Mouse (Mus musculus): ENCODE data around the gene Mall.

The Mall gene

DNA sequence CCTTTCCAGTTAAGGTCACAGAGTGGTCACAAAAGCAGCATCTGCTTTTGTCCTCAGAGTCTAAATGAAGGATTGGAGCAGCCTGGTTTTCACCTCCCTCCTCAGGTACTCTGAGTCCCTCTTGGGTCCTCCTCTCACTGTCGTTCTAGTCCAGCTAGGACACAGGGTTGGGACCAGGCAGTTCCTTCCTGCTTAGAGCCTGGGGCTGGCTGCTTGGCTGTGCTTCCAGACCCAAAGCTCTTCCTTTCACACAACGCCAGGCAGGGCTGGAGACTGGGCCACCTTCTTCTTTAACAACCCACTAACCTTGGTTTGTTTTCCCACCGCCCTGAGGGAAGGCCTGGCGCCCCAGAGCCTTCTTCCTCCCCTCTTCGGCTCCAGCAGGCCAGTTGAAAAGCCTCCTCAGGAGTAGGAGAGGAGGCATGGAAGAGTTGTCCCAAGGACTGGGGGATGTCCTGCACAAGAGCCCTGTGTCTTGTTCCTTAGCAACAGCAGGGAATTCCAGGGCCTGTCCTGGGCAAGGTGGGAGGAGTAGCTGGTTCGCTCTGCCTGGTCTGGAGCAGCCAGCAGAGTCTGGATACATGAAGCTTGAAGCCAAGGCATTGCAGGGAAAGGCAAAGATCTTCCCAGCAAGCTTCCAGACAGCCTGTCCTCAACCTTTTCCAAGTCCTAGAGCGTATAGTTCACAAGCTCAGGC, 717 bp upstream of the Mall start:
- no peak for DNase-seq (ENCODE audit: low read depth, low spot score)

DNA sequence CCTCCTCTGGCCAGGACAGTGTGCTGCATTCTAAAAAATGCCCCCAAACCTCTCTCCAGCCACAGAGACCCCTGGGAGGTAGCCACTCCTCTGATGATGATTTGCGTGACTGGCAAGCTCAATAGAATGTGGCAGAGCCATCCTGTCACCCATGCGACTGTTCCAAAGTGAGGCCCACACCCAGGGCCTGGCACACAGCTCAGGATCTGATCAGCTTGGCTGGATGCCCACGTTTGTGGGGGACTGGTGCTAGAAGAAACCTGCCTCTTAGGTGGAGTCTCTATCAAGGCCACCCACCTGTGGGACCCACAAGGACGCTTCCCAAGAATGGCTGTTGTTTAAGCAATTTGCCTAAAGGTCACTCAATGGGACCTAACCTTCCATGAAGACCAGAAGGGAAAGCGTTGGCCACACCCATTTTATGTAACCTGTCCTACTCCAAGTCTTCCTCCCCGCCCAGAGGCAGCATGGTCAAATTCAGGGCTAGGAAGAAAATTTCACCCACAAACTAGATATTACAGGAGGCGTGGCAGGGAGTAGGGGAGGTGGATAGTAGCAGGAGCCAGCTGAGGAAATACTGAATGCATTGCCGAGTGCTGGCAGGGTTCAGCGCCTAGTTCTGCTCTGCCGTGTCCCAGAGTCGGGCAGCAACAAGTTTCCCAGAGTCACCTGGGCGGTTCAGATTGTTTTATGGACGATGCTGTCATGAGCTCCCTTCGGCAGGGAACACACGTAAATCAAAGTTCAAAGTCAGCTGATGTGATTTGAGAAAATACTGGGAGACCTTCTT, 876 bp downstream of the Mall start:
- DNase-seq (ENCODE audit: low read depth, low spot score) = no peak

DNA sequence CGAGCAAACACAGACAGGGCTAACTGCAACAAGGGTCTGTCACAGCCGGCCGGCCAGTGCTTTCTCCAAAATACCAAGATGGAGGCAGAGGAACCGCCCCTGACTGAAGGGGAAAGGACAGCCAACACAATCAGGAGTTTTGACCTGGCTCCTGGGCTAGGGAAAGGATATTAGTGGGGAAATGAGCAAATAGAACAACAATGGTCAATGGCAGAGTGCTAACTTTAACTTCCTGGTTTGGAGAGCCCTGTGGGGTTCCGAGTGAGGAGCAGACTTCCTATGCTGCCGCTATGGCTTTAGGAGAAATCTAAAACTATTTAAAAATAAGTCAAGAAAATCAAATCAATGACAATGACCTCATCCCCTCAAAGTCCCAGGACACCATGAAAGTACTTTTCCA, 1.6 kb downstream of the Mall start:
- no peak for DNase-seq (ENCODE audit: low read depth, low spot score)

DNA sequence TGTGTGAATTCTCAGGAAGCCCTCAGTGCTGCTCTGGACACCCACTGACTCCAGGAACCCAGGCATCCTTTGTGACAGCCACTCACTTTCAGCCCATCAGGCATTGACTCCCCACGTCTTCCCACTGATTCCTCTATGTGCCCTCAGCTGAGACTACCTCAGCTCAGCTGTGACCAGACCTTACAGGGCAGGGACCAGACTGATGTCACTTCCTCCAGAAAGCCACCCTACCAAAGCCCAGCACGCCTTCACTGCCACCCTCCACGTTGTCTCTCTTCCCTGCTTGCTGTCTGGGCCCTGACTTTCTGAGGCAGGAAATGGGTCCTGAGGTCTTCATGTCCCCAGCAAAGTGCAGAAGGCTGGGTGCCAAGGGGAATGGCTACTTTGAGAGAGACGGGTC, 6.5 kb downstream of the Mall start:
- no peak for DNase-seq (ENCODE audit: low read depth, low spot score)

DNA sequence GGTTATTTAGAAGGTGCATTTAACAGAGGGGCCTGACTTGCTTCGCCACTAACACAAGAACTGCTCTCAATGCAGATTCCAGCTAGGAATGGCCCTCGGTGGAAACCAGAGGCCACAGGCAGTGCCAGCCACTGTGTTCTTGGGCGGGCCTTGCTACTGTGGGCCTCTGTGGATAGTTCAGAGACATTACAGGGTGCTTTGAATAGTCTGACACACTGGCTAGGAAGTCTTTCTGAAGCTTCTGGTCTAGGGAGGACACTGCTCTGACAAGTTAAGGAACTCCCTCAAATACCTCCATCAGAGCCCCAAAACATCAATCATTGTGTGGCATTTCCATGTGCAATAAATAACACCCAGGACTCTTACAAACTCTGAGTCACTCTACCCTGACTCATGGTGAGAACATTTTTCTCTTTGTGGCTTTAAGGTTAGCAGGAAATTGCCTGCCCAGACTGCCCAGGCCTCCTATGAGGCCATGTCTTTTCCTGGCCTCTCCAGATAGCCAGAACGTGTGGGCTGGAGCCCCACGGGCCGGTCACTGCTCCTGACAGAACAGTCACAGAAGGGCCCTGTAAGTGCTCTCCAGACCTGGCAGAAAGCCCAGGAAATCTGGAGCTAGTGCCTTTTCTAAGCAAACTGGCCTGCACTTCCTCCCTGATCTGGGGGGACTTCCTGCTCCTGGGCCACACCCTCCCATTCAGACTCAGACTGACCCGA, 7.4 kb downstream of the Mall start:
- peak; percentile 44 for DNase-seq (ENCODE audit: low read depth, low spot score)

DNA sequence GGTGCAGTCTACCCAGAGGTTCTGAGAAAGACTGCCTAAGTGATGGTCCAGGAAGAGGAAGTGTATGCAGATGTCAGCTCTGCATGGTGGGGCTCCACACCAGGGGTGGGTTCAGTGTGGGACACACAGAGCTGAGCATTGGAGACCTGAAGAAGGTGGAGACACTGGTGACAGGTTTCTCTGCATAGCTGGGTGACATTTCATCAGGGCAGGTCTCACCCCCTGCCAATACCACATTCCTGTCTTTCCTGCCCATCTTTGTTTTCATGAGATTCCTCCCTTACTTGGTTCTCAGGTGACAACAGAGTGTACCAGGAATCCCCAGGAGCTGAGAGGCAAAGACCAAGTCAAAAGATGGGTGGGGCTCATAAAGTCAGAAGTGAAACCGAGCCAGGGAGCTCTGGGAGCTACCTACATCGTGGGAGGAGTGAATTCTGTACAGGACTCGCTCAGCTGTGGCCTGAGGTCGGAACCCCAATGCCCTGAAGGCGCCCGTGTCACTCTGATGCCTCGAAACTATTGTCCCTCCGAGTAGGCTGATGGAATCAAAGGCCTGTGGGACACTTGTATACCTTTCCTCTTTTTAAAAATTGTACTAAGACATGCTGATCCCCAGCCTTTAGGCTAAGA, 10.8 kb downstream of the Mall start:
- no peak for DNase-seq (ENCODE audit: low read depth, low spot score)

DNA sequence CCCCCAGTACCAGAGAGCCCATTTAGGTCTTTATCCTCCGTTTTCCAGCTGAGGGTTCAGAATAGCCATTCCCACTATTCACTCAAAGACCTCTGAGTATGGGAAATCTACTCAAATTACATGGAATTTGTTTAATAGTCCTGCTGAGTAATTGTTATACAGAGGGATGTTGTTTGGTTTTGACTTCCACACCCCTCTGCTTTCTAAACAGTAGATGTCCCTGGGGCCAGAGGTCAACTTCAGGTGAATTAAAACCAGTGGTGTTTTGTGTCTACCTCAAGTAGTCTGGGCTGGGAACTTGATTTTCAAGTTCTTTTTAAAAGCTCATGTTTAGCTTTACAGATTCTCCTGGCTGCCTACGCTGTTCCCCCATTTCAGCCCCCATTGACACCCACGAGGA, 15.0 kb downstream of the Mall start:
- DNase-seq (ENCODE audit: low read depth, low spot score) = no peak

DNA sequence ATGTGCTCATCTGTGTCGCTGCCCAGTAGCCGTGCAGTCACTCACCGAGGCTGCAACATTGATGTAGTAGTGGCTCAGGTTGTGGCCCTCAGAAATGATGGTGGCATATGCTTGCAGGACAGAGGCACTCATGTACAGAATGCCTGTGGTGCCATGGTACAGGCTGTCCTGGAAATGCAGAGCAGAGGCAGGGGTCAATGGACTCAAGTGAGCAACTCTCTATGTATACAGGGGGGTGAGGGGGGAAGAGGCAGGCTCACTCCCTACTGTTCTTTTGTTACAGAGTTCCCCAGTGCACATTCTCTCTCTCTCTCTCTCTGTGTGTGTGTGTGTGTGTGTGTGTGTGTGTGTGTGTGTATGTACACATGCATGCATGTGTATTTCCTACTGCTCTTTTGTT, 20.9 kb downstream of the Mall start:
- DNase-seq (ENCODE audit: low read depth, low spot score) = no peak

DNA sequence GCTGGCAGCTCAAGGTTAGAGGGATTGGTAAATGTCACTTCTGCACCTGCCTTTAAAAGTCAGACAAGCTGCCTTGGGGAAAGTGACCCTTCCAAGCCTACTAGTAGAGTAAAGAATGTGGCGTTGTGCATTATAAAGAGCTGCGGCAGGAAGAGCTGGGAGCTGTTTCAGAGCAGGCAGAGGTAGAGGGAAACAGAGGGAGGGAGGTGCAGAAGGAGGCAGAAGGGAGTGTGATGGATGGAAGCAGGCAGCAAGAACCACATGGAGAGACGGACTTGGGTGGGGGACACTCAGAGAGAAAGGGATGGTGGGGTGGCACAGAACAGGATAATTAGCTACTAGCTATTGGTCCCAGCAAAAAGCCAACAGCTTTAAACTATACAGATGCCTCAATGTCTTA, 21.7 kb downstream of the Mall start:
- DNase-seq (ENCODE audit: low read depth, low spot score) = no peak

DNA sequence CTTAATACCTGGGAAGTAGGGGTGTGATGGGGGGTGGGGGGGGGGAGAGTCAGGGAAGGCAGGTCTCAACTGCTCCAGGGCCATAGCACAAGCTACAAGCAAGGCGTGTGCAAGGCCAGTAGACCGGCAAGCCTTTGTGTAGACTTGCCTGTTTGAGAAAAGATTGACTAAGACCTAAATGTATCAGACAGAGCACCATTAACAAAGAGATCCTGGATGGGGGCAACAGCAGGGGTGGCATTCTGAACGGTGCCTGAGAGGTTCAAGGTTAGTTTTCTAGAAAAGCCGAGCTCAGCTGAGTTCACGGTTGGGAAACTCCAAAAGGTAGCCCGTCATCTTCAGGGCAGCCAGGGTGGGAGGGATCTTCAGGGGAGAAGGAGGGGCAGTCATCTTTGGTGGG, 24.5 kb downstream of the Mall start:
- no peak for DNase-seq (ENCODE audit: low read depth, low spot score)

DNA sequence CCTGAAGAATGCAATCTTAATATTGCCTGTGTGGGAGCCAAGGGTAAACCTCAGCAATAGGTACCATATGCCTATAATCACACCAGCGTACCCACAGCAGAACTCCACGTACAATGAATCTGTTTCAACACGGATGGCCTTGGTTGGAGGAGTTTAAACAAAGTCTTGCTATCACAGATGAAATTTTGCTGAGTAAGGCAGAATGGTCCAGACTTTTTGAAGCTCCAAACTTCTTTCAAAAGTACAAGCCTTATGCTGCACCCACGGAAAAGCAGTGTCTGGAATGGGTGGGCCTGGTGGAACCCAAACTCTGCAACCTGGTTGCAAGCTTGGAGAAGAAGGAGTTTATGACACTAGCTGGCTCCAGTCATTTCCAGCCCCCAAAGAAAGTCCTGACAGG, 40.5 kb downstream of the Mall start:
- DNase-seq (ENCODE audit: low read depth, low spot score) = no peak

DNA sequence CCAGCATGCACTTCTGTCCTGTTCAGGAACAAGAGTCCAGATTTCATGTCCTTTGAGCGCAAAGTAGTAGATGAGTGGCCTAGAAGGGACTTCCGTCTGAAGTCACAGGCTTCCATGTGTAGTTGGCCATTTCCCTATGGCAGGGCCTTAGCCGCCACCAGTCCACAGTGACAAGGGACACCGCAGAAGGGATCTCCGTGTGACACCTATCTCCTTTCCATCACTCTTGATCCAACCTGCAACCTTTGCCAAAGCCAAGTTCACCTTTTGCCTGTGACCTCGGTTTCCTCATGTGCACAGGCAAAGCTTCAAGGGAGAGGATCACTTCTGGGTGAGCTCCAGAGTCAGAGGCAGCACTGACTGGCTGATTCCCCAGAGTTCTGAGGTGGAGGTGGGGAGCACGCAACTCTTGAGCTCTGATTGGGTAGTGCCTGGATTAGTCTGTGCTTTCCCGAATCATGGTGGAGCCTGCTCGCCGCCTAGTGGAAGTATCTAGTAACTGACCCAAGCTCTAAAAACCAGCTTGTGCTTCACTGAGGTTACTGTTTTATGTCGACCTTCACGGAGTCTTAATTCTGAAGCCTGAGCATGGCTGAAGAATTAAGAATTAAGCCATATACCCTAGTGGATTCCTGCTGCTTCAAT, 45.9 kb downstream of the Mall start:
- peak; percentile 79 for DNase-seq (ENCODE audit: low read depth, low spot score)

DNA sequence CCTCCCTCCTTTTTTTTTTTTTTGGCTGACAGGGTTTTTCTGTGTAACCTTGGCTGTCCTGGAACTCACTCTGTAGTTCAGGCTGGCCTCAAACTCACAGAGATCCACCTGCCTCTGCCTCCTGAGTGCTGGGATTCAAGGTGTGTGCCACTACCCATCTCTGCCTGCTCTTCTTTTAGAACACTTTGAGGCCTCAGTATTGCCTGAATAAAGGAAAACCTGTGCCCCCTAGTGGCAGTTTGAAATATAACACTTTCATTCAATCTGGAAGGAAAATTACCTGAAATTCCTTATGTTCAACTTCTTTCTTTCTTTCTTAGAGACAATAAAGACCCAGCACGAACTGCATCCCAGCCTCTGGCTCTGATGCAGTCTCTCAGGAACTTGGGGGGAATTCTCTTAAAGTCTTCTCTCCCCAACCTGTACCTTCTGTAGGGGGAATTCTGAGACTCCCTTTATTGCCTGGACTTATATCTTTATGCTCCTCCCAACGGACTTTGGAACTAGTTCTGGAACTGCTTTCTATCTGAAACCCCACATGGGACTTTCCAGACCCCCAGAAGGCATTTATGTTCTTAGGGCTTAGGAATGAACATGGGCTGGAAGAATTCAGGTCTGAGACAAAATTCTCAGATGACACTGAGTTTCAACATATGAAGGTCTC, 61.8 kb downstream of the Mall start:
- DNase-seq (ENCODE audit: low read depth, low spot score) = peak; percentile 57

DNA sequence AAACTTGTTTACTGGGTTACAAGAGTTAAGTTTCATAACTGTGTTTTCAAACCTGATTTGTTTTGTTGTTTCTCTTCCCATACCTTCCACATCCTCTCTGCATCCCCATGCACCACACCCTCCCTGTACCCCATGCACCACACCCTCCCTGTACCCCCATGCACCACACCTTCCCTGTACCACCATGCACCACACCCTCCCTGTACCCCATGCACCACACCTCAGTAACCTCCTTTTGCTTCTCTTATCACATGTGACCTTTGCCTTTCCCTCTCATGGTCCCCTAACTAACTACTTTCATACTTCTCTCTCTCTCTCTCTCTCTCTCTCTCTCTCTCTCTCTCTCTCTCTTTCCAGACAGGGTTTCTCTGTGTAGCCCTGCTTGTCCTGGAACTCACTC, 62.7 kb downstream of the Mall start:
- no peak for DNase-seq (ENCODE audit: low read depth, low spot score)

DNA sequence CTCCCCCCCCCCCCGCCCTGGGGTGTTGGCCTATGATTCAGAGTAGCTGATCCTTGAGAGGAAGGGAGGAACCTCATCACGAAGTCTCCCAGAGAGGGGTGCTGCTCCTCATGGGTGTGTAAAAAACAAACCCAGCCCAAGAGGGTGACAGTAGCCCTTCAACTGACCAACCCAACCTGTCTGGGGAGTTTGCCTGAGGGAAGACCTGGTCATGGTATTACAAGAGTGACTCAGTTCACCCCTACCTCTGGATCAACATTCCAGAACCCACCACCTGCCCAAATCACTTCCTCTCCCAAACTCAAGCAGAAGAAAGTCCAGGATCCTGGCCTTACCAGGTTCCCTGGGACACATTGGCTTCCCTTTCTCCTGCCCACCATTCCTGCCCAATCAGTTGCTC, 67.0 kb downstream of the Mall start:
- no peak for DNase-seq (ENCODE audit: low read depth, low spot score)

DNA sequence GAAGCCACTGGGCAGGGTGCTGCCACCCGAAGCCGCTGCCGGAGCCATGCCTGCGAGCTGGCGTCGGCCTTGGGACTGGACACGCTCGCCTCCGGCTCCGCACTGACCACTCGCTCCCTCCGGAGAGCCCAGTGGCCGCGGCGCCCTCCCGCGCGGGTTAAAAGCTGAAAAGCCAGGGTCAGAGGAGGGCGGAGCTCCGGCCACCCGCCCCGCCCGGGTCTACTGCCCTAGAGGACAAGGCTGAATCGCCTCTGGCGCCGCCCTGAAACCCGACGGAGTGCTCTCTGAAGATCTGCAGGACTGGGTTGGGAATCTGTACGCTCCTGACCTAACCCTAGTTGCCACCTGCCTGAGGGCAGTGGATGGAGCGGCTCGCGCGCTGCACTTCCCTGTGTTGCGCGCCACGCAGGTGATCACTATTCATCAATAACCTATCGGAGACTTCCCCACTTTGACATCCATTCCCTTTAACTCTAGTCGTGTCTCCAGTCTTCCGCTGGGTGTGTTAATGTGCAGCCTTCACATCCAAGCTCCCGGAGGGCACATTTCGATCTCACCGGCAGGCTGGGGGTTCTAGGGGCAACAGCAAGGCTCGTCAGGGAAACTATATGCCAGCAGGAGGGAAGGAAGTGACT, 73.5 kb downstream of the Mall start, which contains the start of gene Mal:
Gene Mal, minus strand, starts transcription at position 610 of the 635 bp plus-strand sequence.
- peak; percentile 37 for DNase-seq (ENCODE audit: low read depth, low spot score)

DNA sequence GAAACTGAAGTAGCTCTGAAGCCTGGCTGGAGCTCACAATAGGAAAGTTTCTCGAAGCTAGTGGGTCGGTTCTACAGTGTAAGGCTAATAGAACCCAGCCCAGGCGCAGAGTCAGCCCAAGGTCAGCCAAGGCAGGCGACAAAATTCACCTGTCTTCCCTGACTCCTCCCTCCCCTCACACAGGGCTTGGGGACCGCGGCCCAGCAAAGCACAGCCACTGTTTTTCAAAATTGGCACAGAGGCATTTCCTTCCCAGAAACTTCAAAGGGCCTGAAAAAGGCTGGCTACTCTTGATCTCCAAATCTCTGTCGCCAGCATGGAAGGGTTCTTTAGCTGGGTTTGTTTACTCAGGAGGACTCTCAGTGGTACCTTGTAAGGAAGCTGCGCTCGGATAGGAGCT, 74.3 kb downstream of the Mall start:
- no peak for DNase-seq (ENCODE audit: low read depth, low spot score)

DNA sequence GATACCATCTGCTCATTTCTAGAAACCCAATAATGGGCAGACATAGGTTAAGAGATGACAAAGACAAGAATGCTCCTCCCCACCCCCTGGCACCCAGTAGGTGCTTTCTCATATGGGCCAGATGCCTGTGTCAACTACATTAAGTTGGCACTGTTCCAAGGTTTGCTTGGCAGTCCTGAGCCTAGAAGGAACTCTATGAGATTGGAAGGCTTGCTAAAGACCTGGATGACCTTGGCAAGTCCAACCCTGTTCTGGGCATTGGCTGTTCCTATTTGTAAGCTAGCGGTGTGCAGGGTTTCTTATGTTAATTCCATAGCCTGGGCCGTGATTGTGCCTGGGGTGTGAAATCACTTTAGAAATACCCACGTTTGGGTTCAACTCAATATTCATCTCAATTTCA, 74.9 kb downstream of the Mall start:
- no peak for DNase-seq (ENCODE audit: low read depth, low spot score)

Measured in mesoderm, embryonic 11.5 days (tissue).